Mouse (Mus musculus) cortical plate, adult 2 months (tissue): Measurements from ENCODE around the gene Cd86.

Experiments used
- CTCF ChIP-seq: fragments of 200-500 bp; IDR thresholded peaks from 2 replicates; pipeline ENCODE4 v1.5.1; 2011; ENCODE audit warnings: mild to moderate bottlenecking, control low read depth, low read length; ENCODE audit not compliant: insufficient read depth; ENCODE audit errors: extremely low read depth
- POLR2A ChIP-seq: fragments of 200-500 bp; IDR thresholded peaks from 2 replicates; pipeline ENCODE4 v1.6.1; 2011; ENCODE audit warnings: mild to moderate bottlenecking, low read length, control low read depth; ENCODE audit not compliant: insufficient read depth; ENCODE audit errors: extremely low read depth

GRCm38 (mm10) chr16:36640993-36641392, 24.9 kb downstream of the Cd86 start:
- TF ChIP-seq POLR2A (no peak), CTCF (no peak)
